Mouse (Mus musculus) kidney, adult 11 months (tissue): ENCODE measurements at regions not wholly inside any gene's neighbourhood (a gene's known extent, or its start where the extent isn't known, plus 50 kb on each side); places are given as distances from the start of the nearest gene placed in this dataset.

Source experiments
- DNase-seq: peaks from one replicate; pipeline ENCODE4 v3.0.0; 2022

DNA sequence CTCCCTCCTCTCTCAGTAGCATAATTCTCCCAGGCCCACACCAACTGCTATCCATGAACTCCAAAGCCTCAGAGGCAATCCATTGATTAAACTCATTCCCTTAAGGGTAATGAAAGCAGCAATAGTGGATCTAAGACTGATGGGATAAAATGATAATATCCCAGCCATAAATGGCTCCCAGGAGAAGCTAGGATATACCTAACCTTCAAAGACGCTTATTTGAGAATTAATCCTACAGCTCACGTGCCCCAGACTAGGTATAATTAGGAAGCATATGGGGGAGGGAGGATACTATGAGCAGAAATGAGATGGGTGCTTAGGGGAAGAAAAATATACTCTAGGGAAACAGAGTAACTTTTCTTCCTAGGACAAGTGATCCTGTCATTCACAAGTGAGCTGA is 52.8 kb upstream of the Rnf32 start:
- no peak for DNase-seq

- DNase-seq: no peak
These were observed 53.3 kb upstream of the Rnf32 start for GRCm38 (mm10) chr5:29142502-29142901.

GRCm38 (mm10) chr5:29137481-29137880 is 58.3 kb upstream of the Rnf32 start:
- no peak for DNase-seq

DNA sequence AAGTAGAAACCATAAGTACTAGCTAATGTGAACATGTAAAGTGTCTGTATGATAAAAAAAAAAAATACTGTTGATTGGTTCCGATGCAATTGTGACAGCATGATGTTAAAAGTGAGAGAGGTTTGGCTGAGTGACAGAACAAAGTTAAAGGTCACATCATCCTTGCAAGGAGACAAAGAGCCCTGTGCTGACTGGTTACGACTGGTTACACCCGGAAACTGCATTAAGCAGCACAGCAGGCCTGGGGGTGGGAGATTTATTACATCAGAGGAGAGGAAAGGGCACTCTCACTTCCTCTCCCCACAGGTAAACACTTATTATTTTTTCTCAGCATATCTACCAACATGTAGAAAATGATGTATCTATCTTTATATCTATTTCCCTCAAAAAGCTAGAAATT is 63.5 kb upstream of the Rnf32 start:
- DNase-seq: peak; percentile 10

DNA sequence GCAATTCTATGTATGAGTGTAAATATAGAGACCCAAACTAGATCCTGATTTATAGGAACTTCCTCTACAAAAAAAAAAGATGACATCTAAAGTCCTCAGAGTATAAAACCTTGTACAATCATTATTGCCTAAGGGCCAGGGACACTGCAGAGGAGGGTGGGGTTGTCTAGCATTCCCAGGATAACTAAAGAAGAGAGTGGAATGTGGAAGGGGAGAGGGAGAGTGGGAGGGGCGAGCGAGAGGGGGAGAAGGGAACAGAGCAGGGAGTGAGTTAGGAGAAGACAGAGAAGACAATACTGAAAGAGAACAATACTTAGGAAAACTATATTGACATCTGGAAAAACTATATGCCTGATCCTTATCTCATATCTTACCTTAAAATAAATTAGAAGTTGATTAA is 64.0 kb upstream of the Rnf32 start:
- DNase-seq: no peak

- no peak for DNase-seq
These were observed 66.1 kb upstream of the Rnf32 start for GRCm38 (mm10) chr5:29129724-29130123.

- no peak for DNase-seq
These were observed 78.8 kb upstream of the Rnf32 start for GRCm38 (mm10) chr5:29116942-29117341.

DNA sequence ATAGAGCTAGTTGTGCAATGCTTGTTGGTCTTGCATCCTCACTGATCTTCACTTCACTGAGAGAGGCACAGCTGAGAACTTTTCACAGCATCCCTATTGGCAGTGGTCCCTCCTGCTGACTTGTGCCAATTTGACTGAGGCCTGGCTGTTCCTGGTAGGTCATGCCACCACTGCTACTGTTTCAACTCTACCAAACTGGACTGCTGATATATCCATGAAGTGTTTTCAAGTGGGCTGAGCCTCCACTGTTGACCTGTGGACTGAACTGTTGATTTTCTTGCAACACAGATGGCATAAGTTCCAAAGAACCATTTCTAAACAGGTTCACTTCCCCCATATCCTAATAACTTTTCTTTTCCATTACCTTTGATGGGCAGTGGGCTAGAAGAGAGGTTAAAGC is 83.3 kb upstream of the Rnf32 start:
- no peak for DNase-seq

GRCm38 (mm10) chr5:29107276-29107675 is 88.5 kb upstream of the Rnf32 start:
- DNase-seq: no peak

- DNase-seq: no peak
These were observed 112.5 kb upstream of the Rnf32 start for GRCm38 (mm10) chr5:29083288-29083687.

DNA sequence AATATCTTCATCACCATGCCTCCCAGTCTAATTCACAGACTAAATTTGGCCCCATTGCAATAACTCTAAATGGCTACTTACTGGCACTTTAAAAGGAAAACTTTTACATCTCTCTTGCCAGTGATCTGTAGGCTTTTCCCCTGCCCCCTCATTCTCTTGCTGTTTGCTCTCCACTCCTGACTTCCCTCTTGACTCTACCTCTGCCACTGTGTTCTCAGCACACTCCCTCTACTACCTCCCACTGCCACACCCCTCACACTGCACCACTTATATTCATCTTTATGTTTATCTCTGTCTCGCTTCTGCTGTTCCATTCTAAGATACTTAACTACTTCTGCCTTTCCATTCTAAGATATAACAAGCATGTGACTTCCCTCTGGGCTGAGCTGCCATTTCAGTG is 141.4 kb upstream of the Rnf32 start:
- DNase-seq: no peak

GRCm38 (mm10) chr5:29036636-29037035 is 159.2 kb upstream of the Rnf32 start:
- DNase-seq: peak; percentile 6

- no peak for DNase-seq
These were observed 162.3 kb upstream of the Rnf32 start for GRCm38 (mm10) chr5:29033462-29033997.

DNA sequence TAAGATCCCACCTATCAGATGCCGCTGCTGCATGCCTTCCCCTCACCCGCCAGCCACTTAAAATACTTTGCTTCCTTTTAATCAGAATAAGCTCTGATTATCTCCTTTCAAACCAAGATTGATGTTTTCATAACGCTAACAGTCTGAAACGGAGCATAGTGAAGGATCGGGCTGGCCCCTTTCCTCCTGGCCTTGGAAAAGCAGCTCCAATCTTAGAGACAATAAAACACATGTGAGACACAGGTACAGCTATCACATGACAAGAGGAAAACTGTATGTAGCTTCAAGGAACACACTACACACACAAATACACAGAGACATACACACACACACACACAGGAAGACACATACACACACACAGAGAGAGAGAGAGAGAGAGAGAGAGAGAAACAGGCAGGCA is 165.3 kb upstream of the Rnf32 start:
- no peak for DNase-seq

GRCm38 (mm10) chr5:29029957-29030356 is 165.8 kb upstream of the Rnf32 start:
- DNase-seq: no peak

GRCm38 (mm10) chr5:29025045-29025444 is 170.7 kb upstream of the Rnf32 start:
- no peak for DNase-seq

DNA sequence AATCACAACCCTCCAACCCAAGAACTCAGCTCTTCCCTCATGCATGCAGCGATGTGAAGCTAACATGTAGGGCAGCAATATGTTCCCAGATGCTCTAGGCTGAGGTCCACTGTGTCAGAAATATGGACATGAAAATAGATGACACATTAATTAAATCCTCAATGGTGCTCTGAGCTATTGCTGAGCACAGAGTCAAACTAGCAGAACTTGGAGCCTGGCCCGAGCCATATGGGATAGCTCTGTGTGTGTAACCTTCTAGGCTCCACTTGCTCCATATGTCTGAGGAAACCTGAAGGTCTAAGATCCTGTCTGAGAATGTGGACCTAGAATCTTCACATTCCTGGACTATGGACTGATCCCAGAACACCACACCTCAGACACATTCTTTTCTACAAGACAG is 203.0 kb upstream of the Rnf32 start:
- no peak for DNase-seq

DNA sequence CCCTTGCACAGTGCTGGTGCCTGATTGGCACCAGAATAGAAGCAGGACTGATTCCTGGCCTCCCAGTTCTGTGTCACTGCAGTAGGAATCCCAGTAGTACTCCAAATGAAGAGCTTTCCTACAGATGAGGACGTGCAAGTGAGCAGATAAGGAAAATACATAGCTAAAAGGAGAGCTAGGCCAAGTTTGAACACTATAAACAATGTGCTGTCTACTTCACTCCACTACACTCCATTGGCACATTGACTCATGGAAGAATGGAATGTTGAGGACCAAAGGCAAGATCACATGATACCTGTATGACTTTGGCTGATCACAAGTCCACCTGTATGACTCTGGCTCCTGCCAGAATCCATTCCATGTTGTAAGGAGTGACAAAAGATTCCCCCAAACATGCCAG is 215.9 kb upstream of the Rnf32 start:
- DNase-seq: no peak

GRCm38 (mm10) chr5:28970404-28970803 is 225.4 kb upstream of the Rnf32 start:
- no peak for DNase-seq

- no peak for DNase-seq
These were observed 240.8 kb upstream of the Rnf32 start for GRCm38 (mm10) chr5:28955036-28955435.

GRCm38 (mm10) chr5:28947465-28947864 is 248.3 kb upstream of the Rnf32 start:
- no peak for DNase-seq

DNA sequence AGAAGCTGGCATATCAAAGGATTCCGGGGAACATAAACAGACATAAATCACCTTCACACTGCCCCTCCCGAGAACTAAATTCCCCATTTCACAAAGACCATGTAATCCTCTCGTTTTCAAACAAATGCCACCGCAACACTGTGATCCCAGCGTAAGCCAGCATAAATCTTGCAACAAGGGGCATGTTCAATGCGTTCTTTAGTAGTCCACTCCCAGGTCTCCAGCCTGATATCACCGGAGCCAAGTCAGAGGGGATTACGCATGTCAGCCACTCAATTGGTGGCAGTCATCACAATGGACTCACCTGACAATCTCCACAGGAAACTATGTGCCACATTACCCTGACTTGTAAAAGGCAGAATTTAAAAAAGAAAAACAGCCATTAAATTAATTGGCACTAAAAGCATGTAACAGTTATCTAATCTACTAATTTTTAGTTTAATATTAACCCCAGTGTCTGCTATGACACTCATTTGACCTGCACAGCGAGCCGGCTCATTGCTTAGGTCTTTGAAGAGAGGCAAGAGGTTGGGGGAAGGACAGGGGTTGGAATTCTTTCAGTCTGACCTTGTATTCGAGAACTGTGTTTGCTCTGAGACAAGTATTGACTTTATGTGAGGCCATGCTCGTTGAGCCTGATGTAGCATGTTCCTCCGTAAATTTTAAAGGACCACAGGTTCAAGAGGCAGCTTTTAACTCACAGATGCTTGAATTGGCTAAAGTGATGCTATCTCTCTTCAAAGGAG is 252.0 kb upstream of the Rnf32 start:
- DNase-seq: no peak

GRCm38 (mm10) chr5:28940972-28941371 is 254.8 kb upstream of the Rnf32 start:
- DNase-seq: no peak

DNA sequence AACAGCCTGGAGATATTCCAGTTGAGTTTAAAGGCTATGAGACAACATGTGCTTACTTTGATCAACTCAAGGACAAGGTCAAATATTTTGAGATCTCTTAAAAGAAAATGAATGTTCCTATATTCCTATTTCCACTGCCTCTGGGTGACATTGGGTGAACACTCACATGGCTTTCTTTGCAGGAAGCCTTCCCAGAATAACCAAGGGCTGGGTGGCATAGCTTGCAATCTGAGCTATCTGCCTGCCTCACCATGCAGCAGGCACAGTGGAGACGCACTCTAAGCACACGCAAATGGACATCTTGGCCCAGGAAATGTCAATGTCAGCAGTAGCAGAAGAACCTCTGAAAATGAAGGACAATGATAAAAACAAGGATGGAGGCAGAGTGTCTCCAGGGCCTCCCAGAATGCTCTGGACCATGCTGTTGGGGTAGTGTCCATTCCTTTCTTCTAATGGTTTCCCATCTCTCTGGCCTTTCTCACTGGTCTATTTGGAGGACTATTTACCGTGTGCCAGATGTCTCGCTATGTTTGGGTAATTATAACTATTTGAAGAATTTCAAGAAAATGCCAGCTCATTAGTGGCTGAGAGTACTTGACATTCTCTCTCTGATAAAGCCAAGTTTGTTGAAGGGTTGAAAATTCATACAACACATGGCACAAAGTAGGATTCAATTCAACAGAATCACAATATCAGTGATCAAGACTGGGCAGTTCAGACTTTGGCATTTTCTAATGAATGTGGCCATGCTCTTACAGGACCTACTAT is 276.3 kb upstream of the Rnf32 start:
- DNase-seq: no peak
